Mouse (Mus musculus) liver, embryonic 12.5 days (tissue): ENCODE results near the gene Cda. TPM values are rescaled to one million over a fixed set of nuclear protein-coding genes. Genes with fewer than 3 reads are reported as not detected.

Experiments used
- ATAC-seq: fragments of 200-750 bp; cut with Nextera tagmentation; 2 replicates; pipeline ENCODE4 v1.8.0; 2017; ENCODE audit warnings: moderate number of reproducible peaks, mild to moderate bottlenecking, moderate library complexity
- H3K27ac ChIP-seq: fragments of 300-500 bp; sonication (generic); 2 replicates; pipeline ENCODE4 v1.5.1; 2016; ENCODE audit warnings: mild to moderate bottlenecking
- H3K27me3 ChIP-seq: fragments of 300-500 bp; sonication (generic); replicated peaks from 2 replicates; pipeline ENCODE4 v1.6.1; 2016; ENCODE audit warnings: mild to moderate bottlenecking, moderate library complexity
- H3K36me3 ChIP-seq: fragments of 300-500 bp; sonication (generic); 2 replicates; pipeline ENCODE4 v1.6.1; 2016; ENCODE audit warnings: mild to moderate bottlenecking, moderate library complexity
- H3K4me1 ChIP-seq: fragments of 300-500 bp; sonication (generic); 2 replicates; pipeline ENCODE4 v1.6.1; 2016
- H3K4me2 ChIP-seq: fragments of 300-500 bp; sonication (generic); 2 replicates; pipeline ENCODE4 v1.6.1; 2016; ENCODE audit warnings: mild to moderate bottlenecking, moderate library complexity
- H3K4me3 ChIP-seq: fragments of 300-500 bp; sonication (generic); 2 replicates; pipeline ENCODE4 v1.5.1; 2016; ENCODE audit warnings: mild to moderate bottlenecking, moderate library complexity
- H3K9ac ChIP-seq: fragments of 300-500 bp; sonication (generic); 2 replicates; pipeline ENCODE4 v1.6.1; 2016; ENCODE audit warnings: mild to moderate bottlenecking, moderate library complexity
- H3K9me3 ChIP-seq: fragments of 300-500 bp; sonication (generic); replicated peaks from 2 replicates; pipeline ENCODE4 v1.6.1; 2016; ENCODE audit warnings: mild to moderate bottlenecking, moderate library complexity
- WGBS: fragments of 180-500 bp; shearing (Covaris S2); methylation state at CpG from one replicate; pipeline ENCODE4 v1.1.7; 2016; ENCODE audit not compliant: insufficient replicate concordance; 5-methylcytosine and 5-hydroxymethylcytosine counted together
- polyA plus RNA-seq: library from polyadenylated mRNA; unstranded; fragments of >200 nt; fragmentation: Nextera tagmentation; extraction: Ambion mirVana; gene quantifications from 2 replicates; pipeline ENCODE4 v1.2.1, GENCODE M21; 2016

Gene Cda
- polyA plus RNA-seq, 1 experiment from 2014 or later, result 5.8 TPM

DNA sequence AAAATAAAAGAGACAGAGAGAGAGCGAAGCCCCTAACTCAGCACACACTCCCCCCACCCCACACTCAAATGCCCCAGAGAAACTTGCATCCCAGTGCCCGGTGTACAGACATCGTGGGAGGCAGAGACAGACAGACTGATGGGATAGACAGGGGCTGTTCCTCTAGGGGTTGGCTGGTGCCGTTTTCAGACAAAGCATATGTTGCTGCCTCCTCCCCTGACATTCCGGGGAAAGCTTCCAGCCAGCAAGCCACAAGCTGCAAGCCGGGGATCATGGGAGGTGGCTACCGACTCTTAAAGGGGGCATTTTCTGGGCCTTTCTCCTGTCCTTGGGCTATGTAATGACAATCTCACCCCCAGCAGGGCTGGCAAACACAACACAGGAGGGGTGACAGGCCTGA is 25.9 kb upstream of the Cda start:
- Histone ChIP-seq H3K27me3 (peaks cover 85% of the 10 kb centered on the region), H3K9me3 (no peaks in the 10 kb centered on the region), H3K4me3 (no peak overlapping the region), H3K9ac (no peak overlapping the region), H3K36me3 (no peaks in the 10 kb centered on the region), H3K27ac (no peak overlapping the region), H3K4me1 (peaks cover 4% of the 10 kb centered on the region; the same call in 1 of the 2 replicates), H3K4me2 (no peak overlapping the region)
- WGBS, result 46% methylated on average over 7 of the region's 7 CpGs
- no peak for ATAC-seq

DNA sequence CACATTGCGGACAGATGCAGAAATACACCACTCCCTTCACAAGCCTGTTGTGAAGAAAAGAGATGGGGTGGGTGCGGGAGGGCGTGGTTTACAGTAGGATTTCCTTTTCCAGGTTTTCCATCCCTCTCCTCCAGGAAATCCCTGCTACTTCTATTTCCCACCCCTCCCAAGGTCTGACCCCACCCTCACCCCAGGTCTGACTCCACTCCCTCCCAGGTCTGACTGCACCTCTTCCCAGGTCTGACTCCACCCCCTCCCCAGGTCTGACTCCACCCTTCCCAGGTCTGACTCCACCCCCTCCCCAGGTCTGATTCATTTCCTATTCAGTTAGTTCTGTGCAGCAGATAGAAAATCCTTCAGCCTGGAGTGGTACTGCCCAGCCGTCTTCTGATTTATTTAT is 16.0 kb upstream of the Cda start:
- H3K27ac ChIP-seq, result no peak overlapping the region
- no peak overlapping the region for H3K4me2 ChIP-seq
- no peaks in the 10 kb centered on the region for H3K9me3 ChIP-seq
- ATAC-seq, result no peak
- H3K36me3 ChIP-seq, result no peaks in the 10 kb centered on the region
- H3K9ac ChIP-seq, result no peak overlapping the region
- no peaks in the 10 kb centered on the region for H3K4me1 ChIP-seq
- 36% methylated on average over 4 of the region's 4 CpGs for WGBS
- H3K27me3 ChIP-seq, result peaks cover 24% of the 10 kb centered on the region; the same call in 1 of the 2 replicates
- H3K4me3 ChIP-seq, result no peak overlapping the region

GRCm38 (mm10) chr4:138382462-138382861 is 14.7 kb upstream of the Cda start:
- Histone ChIP-seq H3K9ac (no peak overlapping the region), H3K4me3 (no peak overlapping the region), H3K27me3 (peaks cover 24% of the 10 kb centered on the region; the same call in 1 of the 2 replicates), H3K4me2 (no peak overlapping the region), H3K36me3 (no peaks in the 10 kb centered on the region), H3K9me3 (no peaks in the 10 kb centered on the region), H3K27ac (no peak overlapping the region), H3K4me1 (no peaks in the 10 kb centered on the region)
- ATAC-seq, result no peak
- 59% methylated on average over 6 of the region's 6 CpGs for WGBS

DNA sequence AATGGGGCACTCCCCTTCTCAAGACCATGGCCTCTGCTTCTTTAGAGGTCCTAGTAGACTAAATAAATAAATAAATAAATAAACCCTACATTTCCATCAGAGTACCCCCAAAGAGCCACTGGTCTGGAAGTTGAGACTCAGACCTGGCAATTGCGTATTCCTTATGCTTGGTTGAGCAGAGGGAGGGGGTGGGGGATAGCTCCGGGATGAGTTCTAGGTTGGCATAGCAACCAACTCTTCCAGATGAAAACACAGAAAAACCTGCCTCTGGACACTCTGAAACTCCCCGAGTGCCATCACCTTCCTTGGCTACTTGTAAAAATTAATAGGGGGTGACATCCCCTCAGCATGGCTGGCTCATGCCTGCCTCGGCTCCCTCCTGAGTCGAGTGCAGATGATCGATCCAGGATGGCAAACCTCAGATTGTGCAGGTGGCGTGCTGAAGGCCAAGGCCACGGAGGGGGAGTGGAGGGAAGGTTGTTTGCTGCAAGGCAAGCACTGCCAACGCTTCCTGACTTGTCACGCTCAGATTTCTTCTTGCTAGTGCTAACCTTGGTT is 12.4 kb upstream of the Cda start:
- no peak overlapping the region for H3K27ac ChIP-seq
- H3K9me3 ChIP-seq, result no peaks in the 10 kb centered on the region
- no peak overlapping the region for H3K9ac ChIP-seq
- no peaks in the 10 kb centered on the region for H3K36me3 ChIP-seq
- H3K4me2 ChIP-seq, result no peak overlapping the region
- H3K4me3 ChIP-seq, result no peak overlapping the region
- H3K27me3 ChIP-seq, result peaks cover 24% of the 10 kb centered on the region; the same call in 1 of the 2 replicates
- WGBS, result 60% methylated on average over 10 of the region's 10 CpGs
- no peak for ATAC-seq
- H3K4me1 ChIP-seq, result no peaks in the 10 kb centered on the region

DNA sequence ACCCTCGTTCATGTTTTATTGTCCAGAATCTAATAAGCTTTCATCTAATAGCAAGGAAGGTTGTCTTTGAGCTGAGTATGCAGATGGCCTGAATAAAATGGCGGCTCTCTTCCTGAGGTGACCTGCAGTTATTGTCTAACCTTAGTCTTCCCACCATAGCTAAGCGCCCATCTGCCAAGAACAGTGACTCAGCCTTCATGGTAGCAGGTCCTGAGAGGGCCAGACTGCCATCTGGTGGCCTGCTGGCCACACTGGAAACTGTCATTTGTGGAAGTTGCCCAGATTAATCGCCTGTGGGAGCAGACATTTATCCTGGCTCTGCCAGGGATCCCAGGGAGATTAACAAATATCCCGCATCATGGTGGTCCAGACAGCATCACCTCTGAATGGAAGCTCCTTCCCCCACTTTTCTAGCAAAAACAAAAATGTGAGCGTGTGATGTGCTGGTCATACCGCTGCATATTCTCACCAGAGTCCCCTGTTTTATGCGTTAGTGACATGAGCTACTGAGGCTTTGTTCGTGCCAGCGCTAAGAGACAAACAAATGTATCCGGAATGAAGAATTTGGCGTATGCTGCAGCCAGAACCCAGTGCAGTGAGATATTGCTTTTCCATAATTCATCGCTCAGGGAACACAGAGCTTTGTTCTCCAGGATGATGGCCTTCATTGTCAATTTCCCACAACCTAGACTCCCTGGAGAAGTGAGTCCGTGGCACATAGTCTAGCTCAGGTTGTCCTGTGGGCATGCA is 11.5 kb upstream of the Cda start:
- Histone ChIP-seq H3K4me1 (no peaks in the 10 kb centered on the region), H3K4me3 (no peak overlapping the region), H3K9ac (no peak overlapping the region), H3K27me3 (peaks cover 24% of the 10 kb centered on the region; the same call in 1 of the 2 replicates), H3K27ac (no peak overlapping the region), H3K36me3 (no peaks in the 10 kb centered on the region), H3K4me2 (no peak overlapping the region), H3K9me3 (no peaks in the 10 kb centered on the region)
- ATAC-seq, result no peak
- 52% methylated on average over 14 of the region's 14 CpGs for WGBS

GRCm38 (mm10) chr4:138377526-138377925 is 9.7 kb upstream of the Cda start:
- Histone ChIP-seq H3K27ac (no peak overlapping the region), H3K4me1 (no peaks in the 10 kb centered on the region), H3K36me3 (no peaks in the 10 kb centered on the region), H3K4me2 (no peak overlapping the region), H3K9me3 (no peaks in the 10 kb centered on the region), H3K9ac (no peak overlapping the region), H3K27me3 (peaks cover 20% of the 10 kb centered on the region; the same call in 1 of the 2 replicates), H3K4me3 (no peak overlapping the region)
- no peak for ATAC-seq
- WGBS, result 49% methylated on average over 6 of the region's 6 CpGs

DNA sequence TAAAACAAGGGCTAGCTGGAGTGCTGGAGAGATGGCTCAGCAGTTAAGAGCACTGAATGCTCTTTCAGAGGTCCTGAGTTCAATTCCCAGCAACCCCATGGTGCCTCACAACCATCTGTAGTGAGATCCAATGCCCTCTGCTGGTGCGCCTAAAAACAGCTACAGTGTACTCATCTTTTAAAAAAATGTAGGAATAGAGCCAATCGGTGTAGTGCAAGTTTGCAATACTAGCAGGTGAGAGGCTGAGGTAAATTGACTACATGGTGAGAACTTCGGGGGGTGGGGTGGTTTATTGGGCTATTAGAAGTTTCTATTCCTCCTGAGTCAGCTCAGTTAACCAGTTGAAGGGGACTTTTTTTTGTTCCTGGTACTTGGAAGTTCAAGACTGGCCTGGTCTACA is 7.3 kb upstream of the Cda start:
- no peak for ATAC-seq
- no peaks in the 10 kb centered on the region for H3K9me3 ChIP-seq
- H3K4me2 ChIP-seq, result no peak overlapping the region
- WGBS, result 65% methylated on average over 3 of the region's 3 CpGs
- H3K4me1 ChIP-seq, result no peaks in the 10 kb centered on the region
- H3K9ac ChIP-seq, result no peak overlapping the region
- H3K27ac ChIP-seq, result no peak overlapping the region
- H3K4me3 ChIP-seq, result no peak overlapping the region
- no peaks in the 10 kb centered on the region for H3K36me3 ChIP-seq
- peaks cover 7% of the 10 kb centered on the region; the same call in 1 of the 2 replicates for H3K27me3 ChIP-seq

DNA sequence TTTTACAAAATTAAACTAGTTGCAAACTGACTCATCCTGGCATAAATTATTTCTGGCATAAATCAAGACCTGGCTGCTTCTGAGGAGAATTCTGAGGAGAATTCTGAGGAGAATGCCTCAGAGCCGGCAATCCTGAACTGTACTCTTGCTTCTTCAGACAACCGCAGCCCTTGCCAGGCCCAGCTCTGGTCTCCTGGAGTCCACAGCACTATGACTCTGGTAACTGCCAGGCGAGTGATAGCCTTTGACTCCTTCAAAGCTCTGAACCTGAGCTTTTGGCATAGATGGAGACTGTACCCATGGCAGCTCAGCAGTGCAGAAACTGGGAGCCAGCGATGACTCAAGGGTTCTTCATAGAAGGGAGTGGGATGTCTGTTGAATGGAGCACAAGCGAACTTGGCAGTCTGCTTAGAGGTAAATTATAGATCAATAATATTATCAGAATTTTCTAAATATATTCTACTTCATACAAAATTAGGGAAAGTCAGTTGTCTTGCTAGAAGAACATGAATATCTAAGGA is 3.3 kb upstream of the Cda start:
- H3K27me3 ChIP-seq, result peaks cover 29% of the 10 kb centered on the region
- no peak overlapping the region for H3K4me2 ChIP-seq
- WGBS, result 70% methylated on average over 5 of the region's 5 CpGs
- H3K36me3 ChIP-seq, result no peaks in the 10 kb centered on the region
- H3K9me3 ChIP-seq, result no peaks in the 10 kb centered on the region
- no peak overlapping the region for H3K27ac ChIP-seq
- H3K4me3 ChIP-seq, result no peak overlapping the region
- H3K4me1 ChIP-seq, result peaks cover 27% of the 10 kb centered on the region
- no peak overlapping the region for H3K9ac ChIP-seq
- ATAC-seq, result no peak

DNA sequence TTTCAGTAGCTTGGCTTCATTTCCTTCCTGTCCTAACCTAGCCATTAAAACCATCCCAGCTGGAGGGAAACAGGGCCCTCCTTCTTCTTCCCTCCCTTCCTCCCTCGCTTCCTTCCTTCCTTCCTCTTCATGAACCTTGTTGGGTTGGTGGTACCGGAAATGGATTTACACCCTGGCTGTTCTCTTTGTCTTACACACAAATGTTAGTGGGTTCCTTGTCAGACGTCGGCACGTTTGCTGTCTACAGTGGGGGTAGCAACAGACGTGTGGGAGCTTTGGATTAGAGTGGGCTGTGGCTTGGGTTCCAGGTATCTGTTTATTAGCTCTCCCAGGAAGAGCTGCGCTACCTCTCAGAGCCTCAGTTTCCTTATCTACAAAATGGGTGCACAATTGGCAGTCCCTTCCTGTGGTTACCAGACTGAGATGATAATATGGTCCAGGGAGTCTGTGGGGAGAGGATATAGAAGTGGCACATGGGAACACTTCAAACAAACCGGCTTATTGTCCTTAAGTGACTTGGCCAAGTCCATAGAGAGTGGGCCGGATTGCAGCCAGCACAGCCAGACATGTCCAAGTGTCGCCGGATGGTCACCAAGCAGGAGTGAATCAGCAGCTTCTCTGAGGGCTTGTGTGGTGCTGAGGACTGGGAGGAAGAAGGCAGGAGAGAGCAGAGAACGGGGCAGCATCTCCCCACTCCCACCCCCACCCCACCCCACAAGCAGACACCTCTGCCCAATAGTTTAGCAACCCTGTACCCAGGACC is 887 bp upstream of the Cda start:
- H3K4me2 ChIP-seq, result peak overlapping the region; percentile 75
- peaks cover 29% of the 10 kb centered on the region for H3K27me3 ChIP-seq
- H3K27ac ChIP-seq, result no peak overlapping the region
- H3K36me3 ChIP-seq, result no peaks in the 10 kb centered on the region
- H3K9ac ChIP-seq, result no peak overlapping the region
- ATAC-seq, result no peak
- H3K9me3 ChIP-seq, result no peaks in the 10 kb centered on the region
- peaks cover 27% of the 10 kb centered on the region for H3K4me1 ChIP-seq
- H3K4me3 ChIP-seq, result no peak overlapping the region
- WGBS, result 33% methylated on average over 12 of the region's 12 CpGs

DNA sequence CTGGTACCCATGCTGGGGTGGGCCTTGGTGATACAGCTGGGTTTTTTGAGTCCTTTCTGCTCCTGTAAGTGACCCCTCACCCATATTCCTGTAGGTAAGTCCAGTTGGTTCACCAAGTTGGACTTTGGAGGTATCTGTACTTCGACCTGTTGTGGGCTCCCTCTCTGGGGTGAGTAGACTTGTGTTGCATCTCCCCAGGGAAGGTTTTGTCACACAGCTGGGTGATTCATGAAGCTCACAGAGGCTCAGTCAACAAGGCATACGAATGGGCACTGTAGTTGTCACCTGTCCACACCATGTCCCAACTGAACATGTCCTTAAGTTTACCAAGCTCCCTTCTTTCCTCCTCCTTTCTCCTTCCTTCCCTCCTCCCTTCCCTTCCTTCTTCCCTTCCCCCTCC is 1.2 kb downstream of the Cda start:
- H3K9me3 ChIP-seq, result no peaks in the 10 kb centered on the region
- ATAC-seq, result no peak
- WGBS, result 51% methylated on average over 2 of the region's 2 CpGs
- H3K27ac ChIP-seq, result no peak overlapping the region
- H3K9ac ChIP-seq, result no peak overlapping the region
- peak overlapping the region; percentile 75; the same call in 1 of the 2 replicates for H3K4me2 ChIP-seq
- no peaks in the 10 kb centered on the region for H3K36me3 ChIP-seq
- no peak overlapping the region for H3K4me3 ChIP-seq
- peaks cover 27% of the 10 kb centered on the region for H3K4me1 ChIP-seq
- H3K27me3 ChIP-seq, result peaks cover 40% of the 10 kb centered on the region

- peaks cover 20% of the 10 kb centered on the region for H3K4me1 ChIP-seq
- no peak overlapping the region for H3K27ac ChIP-seq
- WGBS, result 59% methylated on average over 5 of the region's 5 CpGs
Measured at GRCm38 (mm10) chr4:138363511-138363910, 4.3 kb downstream of the Cda start.

GRCm38 (mm10) chr4:138362883-138363282 is 4.9 kb downstream of the Cda start:
- ATAC-seq, result no peak
- Histone ChIP-seq H3K9me3 (no peaks in the 10 kb centered on the region), H3K27ac (no peak overlapping the region), H3K36me3 (no peaks in the 10 kb centered on the region), H3K4me3 (no peak overlapping the region), H3K4me1 (peaks cover 14% of the 10 kb centered on the region), H3K9ac (no peak overlapping the region), H3K4me2 (no peak overlapping the region), H3K27me3 (peaks cover 42% of the 10 kb centered on the region)
- WGBS, result 61% methylated on average over 7 of the region's 7 CpGs

More at GRCm38 (mm10) chr4:138363511-138363910, 4.3 kb downstream of the Cda start:
- peaks cover 48% of the 10 kb centered on the region for H3K27me3 ChIP-seq
- H3K4me3 ChIP-seq, result no peak overlapping the region
- no peak overlapping the region for H3K9ac ChIP-seq
- ATAC-seq, result no peak
- H3K36me3 ChIP-seq, result no peaks in the 10 kb centered on the region
- no peak overlapping the region for H3K4me2 ChIP-seq
- H3K9me3 ChIP-seq, result no peaks in the 10 kb centered on the region
